Mouse (Mus musculus): ENCODE data around the gene Enc1. TPM values are rescaled to one million over a fixed set of nuclear protein-coding genes. Genes with fewer than 3 reads are reported as not detected.
A peak's percentile ranks its signal among the peaks of the same experiment; 100 is the strongest.

The Enc1 gene
- total RNA-seq, 1 experiment from 2014 or later = 15.0 TPM

DNA sequence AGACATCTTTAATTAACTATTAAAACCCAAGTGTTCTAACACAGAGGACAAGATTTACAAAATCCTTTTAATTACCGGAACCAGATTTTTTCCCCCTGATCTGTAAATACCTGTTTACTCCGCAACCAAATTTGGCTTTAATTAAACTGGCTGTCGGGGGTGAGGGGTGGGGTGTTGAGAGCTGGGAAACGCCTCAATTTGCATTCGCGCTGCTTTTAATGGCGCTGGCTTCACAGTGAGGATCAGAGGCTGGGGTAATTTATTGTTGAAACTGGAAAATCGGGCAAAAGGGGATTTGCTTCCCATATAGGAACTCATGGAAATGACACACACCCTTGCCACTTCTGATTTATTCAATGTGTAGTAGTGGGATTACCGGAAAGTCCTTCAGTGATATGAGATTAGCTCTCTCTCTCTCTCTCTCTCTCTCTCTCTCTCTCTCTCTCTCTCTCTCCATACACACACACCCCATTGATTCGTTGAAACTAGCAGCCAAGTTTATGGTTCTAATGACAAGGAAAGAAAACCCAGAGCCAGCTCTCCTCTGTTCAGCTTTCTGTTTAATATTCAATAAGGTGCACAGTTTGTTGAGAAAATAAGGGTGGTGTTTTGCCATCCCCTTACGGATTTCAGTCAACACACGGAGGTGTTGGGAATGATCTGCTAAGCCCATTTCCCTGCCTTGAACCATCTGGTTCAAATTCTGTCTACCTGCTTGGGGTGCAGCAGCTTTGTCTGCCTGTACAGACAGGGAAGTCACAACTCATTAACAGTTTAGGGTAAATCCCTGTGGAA is 51.7 kb downstream of the Enc1 start:
- no peak for DNase-seq

DNA sequence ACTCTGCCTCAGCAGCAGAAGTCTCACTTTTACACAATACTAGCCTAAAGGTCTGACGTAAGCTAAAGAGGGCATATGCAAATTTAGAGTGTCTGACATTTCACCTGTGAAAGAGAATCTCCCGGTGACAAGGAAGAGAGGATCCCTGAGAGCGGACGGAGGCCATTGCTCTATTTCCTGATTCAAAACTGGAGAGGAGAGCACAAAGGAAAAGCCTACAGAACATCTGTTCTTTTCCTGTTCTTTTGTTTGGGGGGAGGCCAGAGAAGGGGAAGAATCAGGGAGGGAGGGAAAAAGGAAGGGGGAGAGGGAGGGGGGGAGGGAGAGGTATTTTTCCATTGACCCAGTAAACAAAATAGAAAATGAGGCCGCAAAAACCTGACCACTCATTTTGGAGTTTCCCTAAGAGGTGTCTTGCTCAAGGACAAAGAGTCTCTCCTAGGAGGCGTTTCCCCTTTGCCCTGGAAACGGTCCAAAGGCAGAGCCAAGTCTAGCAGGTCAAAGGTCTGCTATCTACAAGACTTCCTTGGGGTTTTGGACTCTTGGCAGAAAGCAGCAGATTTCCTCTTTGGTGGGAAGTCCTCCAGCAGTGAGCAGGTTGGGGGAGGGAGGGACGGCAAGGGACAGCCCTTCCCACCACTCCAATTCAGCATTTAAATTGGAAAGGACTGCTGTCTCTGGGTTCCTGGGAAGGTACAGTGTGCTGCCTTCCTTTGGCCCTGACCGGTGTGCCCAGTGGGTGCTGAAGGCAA is 54.4 kb downstream of the Enc1 start:
- peak; percentile 83 for DNase-seq

DNA sequence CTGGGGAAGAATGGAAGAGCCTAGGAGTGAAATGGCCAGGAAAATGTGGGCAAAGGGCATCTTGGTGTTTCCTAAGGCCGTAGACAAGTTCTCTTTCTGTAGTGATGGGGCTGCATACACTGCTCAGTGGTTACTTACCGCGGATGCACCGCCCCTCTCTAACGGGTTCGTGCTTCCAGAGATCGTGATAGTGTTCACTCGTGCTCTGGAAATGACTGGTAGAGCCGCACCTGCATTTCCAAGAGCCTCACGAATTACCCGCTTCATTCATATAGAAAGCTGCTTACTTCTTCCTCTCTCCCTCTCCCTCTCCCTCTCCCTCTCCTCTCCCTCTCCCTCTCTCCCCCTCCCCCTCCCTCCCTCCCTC is 54.9 kb downstream of the Enc1 start:
- no peak for DNase-seq

DNA sequence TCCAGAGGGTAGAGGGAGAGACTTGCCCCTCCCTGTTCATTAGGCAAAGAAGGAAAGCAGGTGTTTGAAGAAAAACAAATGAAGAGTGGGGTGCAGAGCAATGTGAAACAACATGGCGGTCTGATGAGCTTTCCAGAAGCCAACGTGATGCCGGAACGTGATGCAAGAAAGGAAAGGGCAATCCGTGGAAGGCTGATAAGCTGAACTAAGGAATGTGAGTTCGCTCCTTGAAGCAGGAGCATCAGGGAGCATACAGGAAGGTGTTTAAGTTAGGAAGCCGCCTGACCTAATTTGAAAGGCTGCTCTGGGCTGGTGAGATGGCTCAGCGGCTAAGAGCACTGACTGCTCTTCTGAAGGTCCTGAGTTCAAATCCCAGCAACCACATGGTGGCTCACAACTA is 55.4 kb downstream of the Enc1 start:
- no peak for DNase-seq

DNA sequence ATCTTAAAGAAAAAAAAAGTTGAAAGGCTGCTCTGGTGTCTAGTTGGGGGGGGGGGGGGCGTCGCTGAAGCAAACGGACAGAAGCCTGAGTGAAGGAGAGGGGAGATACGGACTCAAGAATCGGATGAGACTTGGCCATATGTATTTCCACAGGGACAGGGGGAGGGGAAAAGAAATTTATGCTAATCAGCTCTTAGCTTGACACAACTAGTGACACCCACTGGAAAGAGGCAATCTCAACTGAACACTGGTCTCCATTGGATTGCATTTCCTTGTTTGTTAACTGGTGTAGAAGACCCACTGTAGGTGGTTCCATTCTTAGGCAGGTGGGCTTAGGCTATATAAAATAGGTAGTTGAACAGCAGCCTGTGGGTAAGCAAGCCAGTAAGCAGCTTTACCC is 55.9 kb downstream of the Enc1 start:
- DNase-seq = no peak

DNA sequence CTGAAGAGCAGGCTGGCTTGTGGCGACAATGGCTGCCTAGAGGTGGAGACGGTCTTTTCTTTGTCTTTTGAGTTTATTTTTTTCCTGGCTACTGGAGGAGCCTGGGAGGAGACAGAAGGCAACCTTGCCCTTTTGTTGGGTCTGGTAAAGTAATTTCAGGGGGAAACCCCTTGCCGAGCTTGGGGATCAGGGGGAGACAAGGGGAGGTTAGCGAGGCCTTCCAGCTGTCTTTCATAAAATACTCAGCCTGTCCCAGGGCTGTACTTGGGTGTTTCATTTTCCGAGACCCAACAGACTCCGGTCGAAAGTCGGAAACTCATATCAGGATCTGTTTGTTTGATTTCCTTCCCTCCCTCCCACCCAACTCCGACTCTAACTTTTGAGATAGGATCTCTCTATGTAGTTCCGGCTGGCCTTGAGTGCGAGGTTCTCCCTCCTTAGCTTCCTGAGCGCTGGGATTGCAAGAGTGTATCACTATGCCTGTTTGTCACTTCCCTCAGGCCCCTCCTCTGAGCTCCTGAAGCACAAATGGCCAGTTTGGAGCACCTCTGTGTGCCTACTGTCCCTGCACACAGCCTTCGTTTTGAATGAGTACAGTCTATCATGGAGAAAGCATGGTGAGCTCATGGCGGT is 56.6 kb downstream of the Enc1 start:
- DNase-seq = no peak

DNA sequence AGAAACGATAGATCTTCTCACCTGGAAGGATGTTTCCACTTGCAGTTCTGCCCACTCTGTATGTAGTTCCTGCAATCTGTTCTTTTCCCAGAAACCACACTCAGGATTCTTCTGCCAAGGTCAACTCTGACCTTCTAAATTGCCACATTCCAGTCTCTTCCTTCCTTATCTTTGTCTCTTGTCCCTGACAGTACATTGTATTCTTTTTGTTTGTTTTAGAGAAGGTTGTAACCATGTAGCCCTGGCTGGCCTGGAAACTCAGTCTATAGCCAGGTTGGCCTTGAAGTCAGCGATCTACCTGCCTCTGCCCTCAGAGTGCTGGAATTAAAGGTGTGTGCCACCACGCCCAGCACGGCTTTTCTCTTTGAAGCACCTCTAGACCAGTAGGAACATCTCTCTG is 58.0 kb downstream of the Enc1 start:
- no peak for DNase-seq

DNA sequence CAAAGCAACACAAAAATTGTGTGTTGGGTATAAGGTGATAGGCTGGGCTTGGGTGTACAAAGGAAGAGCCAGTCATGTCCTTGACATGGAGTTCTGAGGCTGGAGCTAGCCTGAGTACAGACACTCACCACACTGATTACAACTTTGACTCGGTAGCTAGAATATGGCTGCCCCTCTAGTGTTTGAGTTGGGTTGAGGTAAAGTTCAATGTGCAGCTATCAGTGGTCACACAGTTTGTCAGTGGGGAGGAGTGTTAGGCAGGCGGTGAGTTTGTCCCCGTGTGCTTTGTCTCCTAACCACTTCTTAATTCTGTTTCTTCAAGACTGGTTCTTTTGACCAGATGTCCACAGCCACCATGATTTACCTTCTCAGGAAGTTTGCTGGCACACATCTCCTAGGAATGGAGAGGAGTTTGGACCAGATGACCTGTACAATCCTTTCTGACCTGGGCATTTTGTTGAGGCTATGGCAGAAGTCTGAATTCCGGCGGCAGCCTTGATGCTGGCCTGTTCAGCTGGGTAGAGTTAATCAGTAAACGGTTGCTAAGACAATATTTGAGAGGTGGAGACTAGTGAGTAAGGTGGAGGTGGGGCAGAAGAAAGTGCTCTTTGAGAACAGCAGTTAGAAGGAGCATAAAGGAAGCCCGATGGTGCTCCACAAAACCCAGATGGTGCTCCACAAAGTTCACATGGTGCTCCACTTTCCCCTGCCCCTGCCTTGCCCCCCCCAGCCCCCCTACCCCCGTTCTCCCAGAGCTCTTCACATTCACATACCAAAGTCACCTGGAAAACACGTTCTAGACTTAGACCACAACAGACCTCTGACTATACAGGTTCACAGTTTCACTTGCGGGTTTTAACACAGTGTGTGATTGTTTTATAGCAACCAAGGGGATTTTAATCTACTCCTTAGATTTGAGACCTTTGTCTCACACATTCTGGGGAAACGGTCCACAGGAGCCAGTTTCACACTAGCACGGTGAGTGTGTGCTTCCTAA is 59.3 kb downstream of the Enc1 start:
- no peak for DNase-seq

Other genes starting within 250 kb of the Enc1 start
- not detected in 2 replicates for gene 1700029F12Rik, start 206.7 kb upstream of the Enc1 start, total RNA-seq (2021)
- 4.5 and 5.7 TPM in 2 replicates for gene Fam169a, start 173.8 kb upstream of the Enc1 start, total RNA-seq (2021)
- 0.33 TPM in 1 of 2 replicates, not detected in the other for gene Gm6169, start 141.9 kb upstream of the Enc1 start, total RNA-seq (2021)
- 38.0 and 40.9 TPM in 2 replicates for gene Gfm2, start 103.2 kb upstream of the Enc1 start, total RNA-seq (2021)
- 92.3 and 110 TPM in 2 replicates for gene Nsa2, start 103.2 kb upstream of the Enc1 start, total RNA-seq (2021)
- gene Hexb, start 42.7 kb upstream of the Enc1 start, total RNA-seq (2021) = 24.6 and 25.6 TPM in 2 replicates

All from adrenal gland, postnatal 14 days (tissue).